In genomic region chr4:132796196-132796886, GRCm38 (mm10) we compare ENCODE assay signal across 8 mouse cellular contexts. TPM values are rescaled to one million over a fixed set of nuclear protein-coding genes. Genes with fewer than 3 reads are reported as not detected.
DNase-seq lines count a peak whose midpoint lies in the region; ATAC-seq and TF ChIP-seq lines count a peak whose summit lies in the region.

Gene Themis2 (minus strand): TSS chr4:132796387.

- H3K27me3 ChIP-seq in liver, adult 2 months (ENCODE audit: control insufficient read depth, insufficient read depth, low read length) = peaks cover 4% of the 10 kb centered on the region; the same call in 1 of the 2 replicates
- H3K27me3 ChIP-seq in midbrain, embryonic 16.5 days (ENCODE audit: control insufficient read depth, insufficient read depth, low read depth, low read length) = peaks cover 4% of the 10 kb centered on the region; the same call in 1 of the 2 replicates

- H3K9me3 ChIP-seq in midbrain, embryonic 16.5 days (replicated peaks; ENCODE audit: control insufficient read depth, low read length, poor library complexity, severe bottlenecking) = no peaks in the 10 kb centered on the region

- no peak for ATAC-seq in cerebellum, adult (ENCODE audit: insufficient number of reproducible peaks, low FRiP score, low TSS enrichment)
- ATAC-seq in inflammation-experienced regulatory T-cells, adult 6 months = peak; percentile 80
- ATAC-seq in midbrain, embryonic 16.5 days = no peak

- no peak for TF ChIP-seq CTCF in cortical plate, adult 2 months (IDR thresholded peaks at IDR 0.05; ENCODE audit: extremely low read depth, insufficient read depth, low read length)
- no peak for TF ChIP-seq CTCF in liver, adult 2 months (IDR thresholded peaks at IDR 0.05; ENCODE audit: low read depth, low read length)

- no peaks in the 10 kb centered on the region for H3K4me1 ChIP-seq in cortical plate, adult 2 months (ENCODE audit: control insufficient read depth, insufficient read depth, low read length)
- H3K4me1 ChIP-seq in liver, adult 2 months (ENCODE audit: control insufficient read depth, insufficient read depth, low read length) = no peaks in the 10 kb centered on the region
- H3K4me1 ChIP-seq in midbrain, embryonic 16.5 days (ENCODE audit: control insufficient read depth, insufficient read depth, low read length) = peaks cover 4% of the 10 kb centered on the region

- TF ChIP-seq POLR2A in cortical plate, adult 2 months (IDR thresholded peaks at IDR 0.05; ENCODE audit: extremely low read depth, insufficient read depth, low read length) = no peak
- TF ChIP-seq POLR2A in liver, adult 2 months (IDR thresholded peaks at IDR 0.05; ENCODE audit: extremely low read depth, insufficient read depth, low read length) = no peak

- intact Hi-C loops in gastrocnemius, postnatal 36 days (cut with DNase I) = no loop called here

- peak within 1 kb of the TSS; percentile 28; the same call in 1 of the 2 replicates for H3K4me3 ChIP-seq in cortical plate, adult 2 months (ENCODE audit: insufficient read depth, low read length)
- peak within 1 kb of the TSS; percentile 62 for H3K4me3 ChIP-seq in liver, adult 2 months (ENCODE audit: insufficient read depth, low read depth, low read length)
- H3K4me3 ChIP-seq in midbrain, embryonic 16.5 days (ENCODE audit: low read depth, low read length) = peak within 1 kb of the TSS; percentile 13; the same call in 1 of the 2 replicates

- H3K4me2 ChIP-seq in midbrain, embryonic 16.5 days (ENCODE audit: low read length) = peak within 1 kb of the TSS; percentile 46

- peak; percentile 59 to 71 for DNase-seq in cerebellum, postnatal 10 days
- DNase-seq in gastrocnemius, postnatal 36 days = peak; percentile 65 to 80
- peak; percentile 41 for DNase-seq in liver, adult 2 months (ENCODE audit: extremely low read depth, low read depth, low spot score)
- DNase-seq in spleen, postnatal 4 days (ENCODE audit: low spot score in 2 of 2) = peak; percentile 92 to 97

- no peak within 1 kb of the TSS for H3K27ac ChIP-seq in cortical plate, adult 2 months (ENCODE audit: insufficient read depth, low read length)
- no peak within 1 kb of the TSS for H3K27ac ChIP-seq in liver, adult 2 months (replicated peaks; ENCODE audit: insufficient read depth, low read depth, low read length)
- no peak within 1 kb of the TSS for H3K27ac ChIP-seq in midbrain, embryonic 16.5 days (ENCODE audit: low read length)

- no peaks in the 10 kb centered on the region for H3K79me2 ChIP-seq in liver, adult 2 months (ENCODE audit: control insufficient read depth, insufficient read depth, low read length)

- WGBS in liver, adult 2 months = 3% methylated on average over 21 of the region's 21 CpGs
- WGBS in midbrain, embryonic 16.5 days = 3% methylated on average over 21 of the region's 21 CpGs

- H3K9ac ChIP-seq in liver, adult 2 months (ENCODE audit: low read depth, low read length) = peak within 1 kb of the TSS; percentile 60
- 0 out of 2 replicates have a peak within 1 kb of the TSS, but pooled peaks have one; percentile 38 for H3K9ac ChIP-seq in midbrain, embryonic 16.5 days (ENCODE audit: low read depth, low read length)

- no peaks in the 10 kb centered on the region for H3K36me3 ChIP-seq in liver, adult 2 months (ENCODE audit: control insufficient read depth, insufficient read depth, low read length)
- H3K36me3 ChIP-seq in midbrain, embryonic 16.5 days (ENCODE audit: control insufficient read depth, insufficient read depth, low read length) = no peaks in the 10 kb centered on the region

RNA-seq across cellular contexts. Expression of gene Themis2, which starts in this region (rescaled TPM):
- 1.2 and 1.3 TPM in 2 replicates for polyA plus RNA-seq in cortical plate, adult 2 months (2012; rRNA removed)
- under 1 TPM; 0.72 to 0.87 TPM for total RNA-seq in gastrocnemius, postnatal 36 days (2021)
- 1 to 10 TPM in 1 of 3 experiments, under 1 TPM in 2; 0.56 to 5.8 (median 0.71) TPM for polyA plus RNA-seq in inflammation-experienced regulatory T-cells, adult 6 months (2017; shearing (Covaris generic))
- total RNA-seq in liver, adult 2 months (2014; rRNA removed) = 2.5 and 3.0 TPM in 2 replicates
- 1.3 and 3.1 TPM in 2 replicates for polyA plus RNA-seq in liver, adult 2 months (2012; rRNA removed)
- polyA plus RNA-seq in midbrain, embryonic 16.5 days (2015; fragmentation: Nextera tagmentation; extraction: Ambion mirVana) = 0.15 and 0.38 TPM in 2 replicates

Comparison
In these comparisons a context has a peak if more than half of its experiments do, and no peak if none do; other contexts are left out.
1. Peak in DNase-seq in gastrocnemius, postnatal 36 days; RNA of the gene not detected or under 1 TPM.
2. DNase-seq: peak in every context shown above with its lines; median percentile 94 in spleen, postnatal 4 days; 72 in gastrocnemius, postnatal 36 days; 65 in cerebellum, postnatal 10 days; 41 in liver, adult 2 months.